Mouse (Mus musculus) liver, adult 2 months (tissue): Measurements from ENCODE around the gene Mob1a.

ENCODE experiments used
- CTCF ChIP-seq: fragments of 200-500 bp; IDR thresholded peaks from 2 replicates; pipeline ENCODE4 v1.5.1; 2011; ENCODE audit warnings: low read depth, low read length, control low read depth
- POLR2A ChIP-seq: fragments of 200-500 bp; IDR thresholded peaks from 2 replicates; pipeline ENCODE4 v1.6.1; 2011; ENCODE audit warnings: low read length, control low read depth; ENCODE audit not compliant: insufficient read depth; ENCODE audit errors: extremely low read depth

DNA sequence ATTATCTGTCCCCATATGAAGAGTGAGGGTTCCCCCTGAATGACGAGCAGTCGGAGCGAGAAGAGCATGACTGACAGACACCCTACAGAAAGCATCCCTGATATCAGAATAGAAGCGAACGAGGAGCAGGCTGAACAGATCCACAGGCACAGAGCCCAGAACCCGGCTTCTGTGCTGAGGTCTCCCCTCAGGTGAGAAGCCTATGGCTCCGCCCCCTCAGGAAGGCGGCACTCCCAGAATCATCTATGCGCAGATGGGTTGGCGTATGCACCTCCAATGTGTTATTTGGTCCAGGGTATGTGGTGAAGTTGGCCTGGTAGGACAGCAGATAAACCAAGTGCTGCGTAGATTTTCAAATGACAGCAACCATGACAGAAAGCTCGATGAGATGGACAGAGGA lies 37.3 kb downstream of the Mob1a start:
- TF ChIP-seq CTCF, result no peak
- no peak for TF ChIP-seq POLR2A
